Mouse (Mus musculus): ENCODE results near the gene Ltbp1. TPM values are rescaled to one million over a fixed set of nuclear protein-coding genes. Genes with fewer than 3 reads are reported as not detected.

Gene Ltbp1
- polyA plus RNA-seq, 1 experiment from 2014 or later, result 6.7 TPM

DNA sequence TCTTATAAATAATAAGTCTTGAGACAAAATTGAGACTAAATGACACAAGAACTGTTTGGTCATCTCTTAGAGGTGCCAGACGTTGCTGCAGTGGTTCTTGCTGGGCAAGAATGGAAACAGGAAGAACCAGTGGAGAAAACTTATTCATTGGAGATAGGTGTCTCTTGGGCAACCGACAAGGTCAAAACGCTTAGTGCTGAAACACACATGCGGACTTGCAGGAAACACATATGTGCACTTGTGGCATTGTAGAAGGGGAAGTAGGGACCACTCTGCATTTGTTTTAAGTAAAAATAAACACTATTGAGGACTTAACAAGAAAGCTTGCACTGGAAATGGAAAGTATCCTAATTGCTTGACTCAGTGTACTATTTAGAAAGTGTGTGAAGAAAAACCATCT lies 228.6 kb downstream of the Ltbp1 start:
- Histone ChIP-seq H3K4me2 (replicated peaks) (no peak overlapping the region), H3K9me3 (no peaks in the 10 kb centered on the region), H3K9ac (replicated peaks) (no peak overlapping the region), H3K4me1 (no peaks in the 10 kb centered on the region), H3K27me3 (no peaks in the 10 kb centered on the region), H3K4me3 (no peak overlapping the region), H3K36me3 (no peaks in the 10 kb centered on the region), H3K27ac (replicated peaks) (no peak overlapping the region)
- ATAC-seq (ENCODE audit: low FRiP score, low read depth), result no peak
- WGBS, result 93% methylated on average over 4 of the region's 4 CpGs

GRCm38 (mm10) chr17:75235781-75236180 lies 230.4 kb downstream of the Ltbp1 start:
- Histone ChIP-seq H3K27ac (replicated peaks) (no peak overlapping the region), H3K36me3 (no peaks in the 10 kb centered on the region), H3K27me3 (no peaks in the 10 kb centered on the region), H3K4me2 (replicated peaks) (no peak overlapping the region), H3K4me3 (no peak overlapping the region), H3K9ac (replicated peaks) (no peak overlapping the region), H3K4me1 (no peaks in the 10 kb centered on the region), H3K9me3 (no peaks in the 10 kb centered on the region)
- no peak for ATAC-seq (ENCODE audit: low FRiP score, low read depth)
- 89% methylated on average over 3 of the region's 3 CpGs for WGBS

GRCm38 (mm10) chr17:75236543-75236942 lies 231.2 kb downstream of the Ltbp1 start:
- no peaks in the 10 kb centered on the region for H3K4me1 ChIP-seq
- no peak for ATAC-seq (ENCODE audit: low FRiP score, low read depth)
- WGBS, result 93% methylated on average over 2 of the region's 2 CpGs

GRCm38 (mm10) chr17:75237456-75237855 lies 232.1 kb downstream of the Ltbp1 start:
- Histone ChIP-seq H3K36me3 (no peaks in the 10 kb centered on the region), H3K4me3 (no peak overlapping the region), H3K27me3 (no peaks in the 10 kb centered on the region), H3K4me1 (no peaks in the 10 kb centered on the region), H3K9me3 (no peaks in the 10 kb centered on the region), H3K4me2 (replicated peaks) (no peak overlapping the region), H3K9ac (replicated peaks) (no peak overlapping the region), H3K27ac (replicated peaks) (no peak overlapping the region)
- 92% methylated on average over 3 of the region's 3 CpGs for WGBS
- no peak for ATAC-seq (ENCODE audit: low FRiP score, low read depth)

More at GRCm38 (mm10) chr17:75236543-75236942, 231.2 kb downstream of the Ltbp1 start:
- Histone ChIP-seq H3K9ac (replicated peaks) (no peak overlapping the region), H3K4me2 (replicated peaks) (no peak overlapping the region), H3K27me3 (no peaks in the 10 kb centered on the region), H3K36me3 (no peaks in the 10 kb centered on the region), H3K4me3 (no peak overlapping the region), H3K27ac (replicated peaks) (no peak overlapping the region), H3K9me3 (no peaks in the 10 kb centered on the region)

DNA sequence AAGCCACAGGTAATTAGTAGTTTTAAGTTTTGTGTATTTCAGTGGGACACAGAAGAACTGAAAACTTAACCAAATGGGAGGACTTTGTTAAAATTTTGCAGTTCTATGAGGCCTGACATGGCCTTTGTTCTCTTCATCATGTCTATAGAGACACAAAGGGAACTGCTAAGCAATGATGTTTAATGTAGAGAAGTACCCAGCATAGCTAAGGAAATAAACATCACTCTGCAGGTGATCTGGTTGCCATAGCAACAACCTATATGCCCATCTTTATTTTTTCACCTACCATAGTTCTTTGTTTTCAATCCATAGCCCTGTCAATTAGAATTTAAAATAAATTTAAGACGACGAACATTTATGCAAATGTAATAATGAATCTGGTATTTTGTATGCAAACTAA lies 233.3 kb downstream of the Ltbp1 start:
- 84% methylated on average over 2 of the region's 2 CpGs for whole genome bisulfite sequencing

GRCm38 (mm10) chr17:75239545-75239944 lies 234.2 kb downstream of the Ltbp1 start:
- H3K27me3 ChIP-seq, result no peaks in the 10 kb centered on the region
- no peak overlapping the region for H3K9ac ChIP-seq (replicated peaks)
- H3K4me1 ChIP-seq, result no peaks in the 10 kb centered on the region
- WGBS, result 72% methylated on average over 3 of the region's 3 CpGs
- no peak overlapping the region for H3K4me3 ChIP-seq
- no peaks in the 10 kb centered on the region for H3K36me3 ChIP-seq
- H3K9me3 ChIP-seq, result no peaks in the 10 kb centered on the region
- ATAC-seq (ENCODE audit: low FRiP score, low read depth), result no peak
- no peak overlapping the region for H3K4me2 ChIP-seq (replicated peaks)
- no peak overlapping the region for H3K27ac ChIP-seq (replicated peaks)

More for the DNA sequence above, 233.3 kb downstream of the Ltbp1 start:
- no peaks in the 10 kb centered on the region for H3K4me1 ChIP-seq
- no peaks in the 10 kb centered on the region for H3K27me3 ChIP-seq
- no peak overlapping the region for H3K9ac ChIP-seq (replicated peaks)
- no peak overlapping the region for H3K4me2 ChIP-seq (replicated peaks)
- no peaks in the 10 kb centered on the region for H3K36me3 ChIP-seq
- no peak for ATAC-seq (ENCODE audit: low FRiP score, low read depth)
- H3K27ac ChIP-seq (replicated peaks), result no peak overlapping the region
- no peaks in the 10 kb centered on the region for H3K9me3 ChIP-seq
- H3K4me3 ChIP-seq, result no peak overlapping the region

- Histone ChIP-seq H3K9me3 (no peaks in the 10 kb centered on the region), H3K4me2 (replicated peaks) (no peak overlapping the region), H3K9ac (replicated peaks) (no peak overlapping the region), H3K27me3 (no peaks in the 10 kb centered on the region), H3K4me3 (no peak overlapping the region), H3K36me3 (no peaks in the 10 kb centered on the region), H3K27ac (replicated peaks) (no peak overlapping the region), H3K4me1 (no peaks in the 10 kb centered on the region)
- ATAC-seq (ENCODE audit: low FRiP score, low read depth), result no peak
- 84% methylated on average over 1 of the region's 1 CpGs for WGBS
These were observed 236.7 kb downstream of the Ltbp1 start for GRCm38 (mm10) chr17:75242086-75242485.

DNA sequence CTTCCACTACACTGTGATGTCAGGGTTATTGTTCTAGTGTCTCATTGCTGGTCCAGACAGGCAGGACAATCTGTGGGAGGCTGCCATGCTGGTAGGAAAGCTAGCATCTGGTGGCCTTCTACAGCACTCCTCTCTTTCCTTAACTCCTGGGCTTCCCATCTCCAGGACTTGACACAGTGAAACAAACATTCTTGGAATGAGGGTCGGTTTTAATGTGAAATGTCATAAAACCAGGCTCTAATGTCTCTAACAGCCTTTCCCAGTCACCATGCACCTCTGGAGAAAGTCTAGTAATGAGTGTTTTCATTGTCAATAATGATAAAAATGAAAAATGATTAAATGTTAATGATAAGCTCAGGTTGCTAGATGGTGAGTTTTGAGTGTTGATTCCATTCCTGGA lies 237.9 kb downstream of the Ltbp1 start:
- WGBS, result 78% methylated on average over 1 of the region's 1 CpGs
- no peaks in the 10 kb centered on the region for H3K27me3 ChIP-seq
- no peak for ATAC-seq (ENCODE audit: low FRiP score, low read depth)
- no peaks in the 10 kb centered on the region for H3K9me3 ChIP-seq
- H3K27ac ChIP-seq (replicated peaks), result no peak overlapping the region
- H3K9ac ChIP-seq (replicated peaks), result no peak overlapping the region
- H3K4me2 ChIP-seq (replicated peaks), result no peak overlapping the region
- no peaks in the 10 kb centered on the region for H3K4me1 ChIP-seq
- no peak overlapping the region for H3K4me3 ChIP-seq
- H3K36me3 ChIP-seq, result no peaks in the 10 kb centered on the region

DNA sequence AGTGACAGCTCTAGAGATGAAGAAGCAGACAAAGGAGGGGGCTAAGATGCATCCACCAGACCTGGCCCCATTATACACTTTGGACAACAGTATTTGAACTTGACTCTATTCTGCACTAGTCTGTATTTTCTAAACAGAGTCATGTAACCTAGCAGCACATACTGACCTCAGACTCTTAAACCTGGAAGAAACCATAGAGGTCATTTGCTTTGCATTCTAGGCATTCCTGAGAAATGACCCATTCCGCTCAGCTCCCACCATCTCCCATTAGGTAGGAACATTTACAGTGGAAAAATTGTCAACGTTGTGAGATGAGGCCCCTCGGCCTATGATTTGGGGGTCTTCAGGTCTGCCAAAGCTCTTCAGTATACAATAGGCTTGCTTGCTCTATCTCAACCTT lies 238.8 kb downstream of the Ltbp1 start:
- H3K27me3 ChIP-seq, result no peaks in the 10 kb centered on the region
- H3K27ac ChIP-seq (replicated peaks), result no peak overlapping the region
- no peak overlapping the region for H3K9ac ChIP-seq (replicated peaks)
- no peak overlapping the region for H3K4me2 ChIP-seq (replicated peaks)
- no peaks in the 10 kb centered on the region for H3K4me1 ChIP-seq
- no peaks in the 10 kb centered on the region for H3K9me3 ChIP-seq
- no peaks in the 10 kb centered on the region for H3K36me3 ChIP-seq
- no peak for ATAC-seq (ENCODE audit: low FRiP score, low read depth)
- 93% methylated on average over 3 of the region's 3 CpGs for WGBS
- no peak overlapping the region for H3K4me3 ChIP-seq

DNA sequence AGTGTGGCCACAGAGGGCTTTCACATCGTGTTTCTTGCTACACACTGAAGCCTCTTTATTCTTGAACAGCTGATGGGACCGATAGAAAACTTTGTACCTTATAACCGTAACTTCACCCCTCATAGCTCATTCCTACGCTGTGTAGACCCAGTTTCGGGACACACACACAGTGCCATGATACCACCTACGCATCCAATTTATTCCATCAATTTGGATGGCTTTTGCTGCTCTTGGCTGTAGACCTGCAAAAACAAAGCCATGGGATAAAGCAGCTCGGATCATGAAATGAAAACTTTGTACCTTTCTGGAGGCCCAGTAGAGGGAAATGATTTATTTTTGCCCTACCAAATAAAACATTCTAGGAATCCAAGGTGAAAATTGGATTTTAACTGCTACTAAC lies 239.7 kb downstream of the Ltbp1 start:
- ATAC-seq (ENCODE audit: low FRiP score, low read depth), result no peak
- Histone ChIP-seq H3K4me2 (replicated peaks) (no peak overlapping the region), H3K36me3 (no peaks in the 10 kb centered on the region), H3K27ac (replicated peaks) (no peak overlapping the region), H3K4me1 (no peaks in the 10 kb centered on the region), H3K9me3 (no peaks in the 10 kb centered on the region), H3K4me3 (no peak overlapping the region), H3K9ac (replicated peaks) (no peak overlapping the region), H3K27me3 (no peaks in the 10 kb centered on the region)
- 94% methylated on average over 7 of the region's 7 CpGs for WGBS

DNA sequence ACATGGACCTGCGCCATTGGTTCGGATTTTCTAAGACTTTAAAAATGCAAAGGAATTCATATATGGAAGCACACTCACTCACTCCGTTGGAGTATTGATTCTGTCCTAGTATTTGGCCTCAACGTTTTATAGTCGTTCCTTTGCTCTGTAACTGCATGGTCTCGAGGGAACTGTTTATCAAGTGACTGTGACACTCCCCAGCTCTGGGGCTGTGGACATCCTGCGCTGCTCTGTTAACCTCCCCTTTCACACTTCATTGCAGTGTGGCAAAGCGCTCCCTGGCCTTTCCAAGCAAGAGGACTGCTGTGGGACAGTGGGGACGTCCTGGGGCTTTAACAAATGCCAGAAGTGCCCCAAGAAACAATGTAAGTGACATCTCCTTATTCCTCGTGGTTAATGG lies 243.3 kb downstream of the Ltbp1 start:
- H3K9me3 ChIP-seq, result no peaks in the 10 kb centered on the region
- 79% methylated on average over 10 of the region's 10 CpGs for WGBS
- no peak overlapping the region for H3K27ac ChIP-seq (replicated peaks)
- no peaks in the 10 kb centered on the region for H3K4me1 ChIP-seq
- no peak overlapping the region for H3K4me2 ChIP-seq (replicated peaks)
- no peaks in the 10 kb centered on the region for H3K36me3 ChIP-seq
- H3K27me3 ChIP-seq, result no peaks in the 10 kb centered on the region
- ATAC-seq (ENCODE audit: low FRiP score, low read depth), result no peak
- no peak overlapping the region for H3K4me3 ChIP-seq
- H3K9ac ChIP-seq (replicated peaks), result no peak overlapping the region

GRCm38 (mm10) chr17:75250571-75250970 lies 245.2 kb downstream of the Ltbp1 start:
- H3K27me3 ChIP-seq, result no peaks in the 10 kb centered on the region
- no peaks in the 10 kb centered on the region for H3K9me3 ChIP-seq
- H3K9ac ChIP-seq (replicated peaks), result no peak overlapping the region
- ATAC-seq (ENCODE audit: low FRiP score, low read depth), result no peak
- no peak overlapping the region for H3K4me2 ChIP-seq (replicated peaks)
- H3K36me3 ChIP-seq, result no peaks in the 10 kb centered on the region
- 85% methylated on average over 6 of the region's 6 CpGs for WGBS
- no peak overlapping the region for H3K27ac ChIP-seq (replicated peaks)
- no peaks in the 10 kb centered on the region for H3K4me1 ChIP-seq
- H3K4me3 ChIP-seq, result no peak overlapping the region

GRCm38 (mm10) chr17:75251094-75251493 lies 245.7 kb downstream of the Ltbp1 start:
- H3K4me3 ChIP-seq, result no peak overlapping the region
- no peaks in the 10 kb centered on the region for H3K36me3 ChIP-seq
- no peaks in the 10 kb centered on the region for H3K4me1 ChIP-seq
- H3K9me3 ChIP-seq, result no peaks in the 10 kb centered on the region
- 84% methylated on average over 6 of the region's 6 CpGs for WGBS
- H3K9ac ChIP-seq (replicated peaks), result no peak overlapping the region
- ATAC-seq (ENCODE audit: low FRiP score, low read depth), result no peak
- H3K27me3 ChIP-seq, result no peaks in the 10 kb centered on the region
- H3K27ac ChIP-seq (replicated peaks), result no peak overlapping the region
- H3K4me2 ChIP-seq (replicated peaks), result no peak overlapping the region
